Mouse (Mus musculus): ENCODE results near the gene Tssk3.

- TF ChIP-seq POLR2A (IDR thresholded peaks at IDR 0.05; ENCODE audit: extremely low read depth, insufficient read depth, low read length) (no peak), CTCF (IDR thresholded peaks at IDR 0.05; ENCODE audit: extremely low read depth, insufficient read depth, low read length) (no peak)
Observed at GRCm38 (mm10) chr4:129498941-129499340, 8.1 kb upstream of the Tssk3 start.

Data from cortical plate, adult 2 months (tissue).